Mouse (Mus musculus) hematopoietic stem cell, adult 5-6 weeks (primary cell): ENCODE measurements around the gene Gpr12. TPM values are rescaled to one million over a fixed set of nuclear protein-coding genes. Genes with fewer than 3 reads are reported as not detected.
"Not testable (repeated sequence)": the region's sequence is repeated elsewhere in the genome, so short reads cannot be mapped to it uniquely, and the experiment has no call there.

Experiments used
- ATAC-seq, 2 experiments: fragments of 125-278 bp in 1 of 2; replicated peaks in 1 of 2; 2 replicates each; pipeline ENCODE4 v1.8.0; 2016 to 2017; ENCODE audit warnings: inconsistent platforms in 2 of 2, mild to moderate bottlenecking in 2 of 2, moderate number of reproducible peaks in 2 of 2, low read depth in 1 of 2, moderate TSS enrichment in 1 of 2; ENCODE audit not compliant: low FRiP score in 2 of 2, poor library complexity in 2 of 2, severe bottlenecking in 2 of 2, insufficient read depth in 1 of 2, low TSS enrichment in 1 of 2
- total RNA-seq: library from RNA; stranded (forward); fragments of 172-1452, 232-1000 nt; gene quantifications from 2 replicates; pipeline ENCODE4 v1.2.3, GENCODE M21; 2017

Gpr12 gene
- total RNA-seq, 1 experiment from 2014 or later: not detected

- ATAC-seq: no peak
These were observed 11.8 kb upstream of the Gpr12 start for GRCm38 (mm10) chr5:146596612-146597502.

GRCm38 (mm10) chr5:146592580-146592979 lies 7.5 kb upstream of the Gpr12 start:
- ATAC-seq: no peak

- ATAC-seq: no peak
These were observed 6.6 kb upstream of the Gpr12 start for GRCm38 (mm10) chr5:146591636-146592035.

- 0 out of 4 replicates have a peak, but pooled peaks of 1 of the 2 experiments have one; percentile 4 for ATAC-seq
These were observed 5.9 kb upstream of the Gpr12 start for GRCm38 (mm10) chr5:146590987-146591386.

GRCm38 (mm10) chr5:146586357-146587070 lies 1.5 kb upstream of the Gpr12 start:
- no peak for ATAC-seq

DNA sequence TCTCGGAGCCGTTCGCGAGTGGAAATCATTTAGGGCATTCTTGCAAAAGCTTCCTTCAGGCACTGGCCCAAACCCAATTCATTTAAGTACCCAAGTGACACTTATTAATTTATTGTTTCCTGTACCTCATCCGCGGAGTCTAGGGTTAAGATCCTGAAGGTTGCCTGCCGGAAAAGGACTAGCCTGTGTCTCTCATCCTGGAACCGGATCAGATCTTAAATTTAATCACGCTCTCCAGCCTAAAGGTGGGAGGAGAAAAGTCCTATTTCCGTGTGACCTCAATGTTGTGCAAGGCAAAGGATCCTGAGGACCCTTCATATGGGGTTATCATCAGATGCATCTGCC lies 240 bp upstream of the Gpr12 start:
- peak; percentile 17 to 26; a peak in 2 of 4 replicates for ATAC-seq

GRCm38 (mm10) chr5:146584156-146584477 lies 922 bp downstream of the Gpr12 start:
- no peak for ATAC-seq

GRCm38 (mm10) chr5:146576668-146577067 lies 8.4 kb downstream of the Gpr12 start:
- no peak for ATAC-seq

DNA sequence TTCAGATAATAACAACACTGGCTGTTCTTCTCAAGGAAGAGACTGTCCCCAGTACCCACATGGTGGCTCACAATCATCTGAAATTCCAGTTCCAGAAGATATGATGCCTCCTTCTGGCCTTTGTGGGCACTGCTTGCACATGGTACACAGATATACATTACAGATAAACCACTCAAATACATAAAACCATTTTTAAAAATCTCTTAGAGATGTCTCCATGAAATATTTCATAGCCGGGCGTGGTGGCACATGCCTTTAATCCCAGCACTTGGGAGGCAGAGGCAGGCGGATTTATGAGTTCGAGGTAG lies 12.3 kb downstream of the Gpr12 start:
- not testable (repeated sequence) for ATAC-seq

- ATAC-seq: not testable (repeated sequence)
These were observed 13.0 kb downstream of the Gpr12 start for GRCm38 (mm10) chr5:146571830-146572734.

GRCm38 (mm10) chr5:146570179-146570578 lies 14.9 kb downstream of the Gpr12 start:
- not testable (repeated sequence) for ATAC-seq

GRCm38 (mm10) chr5:146567054-146567453 lies 18.0 kb downstream of the Gpr12 start:
- ATAC-seq: no peak

- no peak for ATAC-seq
These were observed 20.8 kb downstream of the Gpr12 start for GRCm38 (mm10) chr5:146564259-146564658.

DNA sequence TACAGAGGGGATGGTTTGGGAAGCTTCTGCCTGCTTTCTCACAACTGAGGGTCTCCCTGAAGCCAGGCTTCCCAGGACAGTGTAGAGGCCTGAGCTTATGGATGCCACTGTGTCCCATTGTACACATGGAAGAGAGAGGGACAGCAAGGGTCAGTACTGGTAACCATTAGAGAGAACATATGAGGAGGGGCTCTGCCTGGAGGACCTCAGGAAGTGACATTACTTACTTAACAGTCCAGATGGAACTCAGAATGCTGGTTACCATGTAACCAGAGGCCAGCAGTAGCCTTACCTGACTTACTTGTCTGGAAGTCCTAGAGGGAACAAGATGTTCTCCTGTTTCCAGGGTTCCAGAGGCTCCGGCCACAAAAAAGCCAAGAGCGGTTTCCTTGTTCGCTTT lies 29.2 kb downstream of the Gpr12 start, which contains the start of gene Gm3415:
Gene Gm3415 (plus strand): TSS at position 301 of the 400 bp plus-strand sequence.
- ATAC-seq: not testable (repeated sequence)

GRCm38 (mm10) chr5:146537347-146537746 lies 47.7 kb downstream of the Gpr12 start, which contains the start of gene Gm3409:
Gene Gm3409 (plus strand): TSS chr5:146537647.
- not testable (repeated sequence) for ATAC-seq
